Mouse (Mus musculus) intestine, postnatal 0 days (tissue): Measurements from ENCODE around the gene Fam72a. TPM values are rescaled to one million over a fixed set of nuclear protein-coding genes. Genes with fewer than 3 reads are reported as not detected.

Experiments
- ATAC-seq: fragments of 200-750 bp; cut with Nextera tagmentation; 2 replicates; pipeline ENCODE4 v1.8.0; 2017; ENCODE audit warnings: mild to moderate bottlenecking, moderate TSS enrichment, moderate library complexity
- H3K27ac ChIP-seq: fragments of 300-500 bp; sonication (generic); 2 replicates; pipeline ENCODE4 v1.5.1; 2014; ENCODE audit warnings: mild to moderate bottlenecking, low read depth, low read length, moderate library complexity
- H3K27me3 ChIP-seq: fragments of 300-500 bp; sonication (generic); replicated peaks from 2 replicates; pipeline ENCODE4 v1.6.1; 2014; ENCODE audit warnings: low read length, mixed read lengths; ENCODE audit not compliant: control insufficient read depth, insufficient read depth
- H3K36me3 ChIP-seq: fragments of 300-500 bp; sonication (generic); 2 replicates; pipeline ENCODE4 v1.6.1; 2014; ENCODE audit warnings: mild to moderate bottlenecking, moderate library complexity; ENCODE audit not compliant: control insufficient read depth, insufficient read depth
- H3K4me1 ChIP-seq: fragments of 300-500 bp; sonication (generic); replicated peaks from 2 replicates; pipeline ENCODE4 v1.6.1; 2014; ENCODE audit warnings: antibody characterized with exemption, low read length, mixed read lengths; ENCODE audit not compliant: control insufficient read depth, insufficient read depth
- H3K4me2 ChIP-seq: fragments of 300-500 bp; sonication (generic); replicated peaks from 2 replicates; pipeline ENCODE4 v1.6.1; 2014; ENCODE audit warnings: low read depth, mild to moderate bottlenecking, moderate library complexity
- H3K4me3 ChIP-seq: fragments of 300-500 bp; sonication (generic); 2 replicates; pipeline ENCODE4 v1.5.1; 2014; ENCODE audit warnings: low read depth, low read length
- H3K9ac ChIP-seq: fragments of 300-500 bp; sonication (generic); 2 replicates; pipeline ENCODE4 v1.6.1; 2014; ENCODE audit warnings: mild to moderate bottlenecking, low read depth, low read length
- H3K9me3 ChIP-seq: fragments of 300-500 bp; sonication (generic); 2 replicates; pipeline ENCODE4 v1.6.1; 2016; ENCODE audit warnings: mixed run types; ENCODE audit not compliant: control insufficient read depth
- CTCF ChIP-seq: sonication (generic); IDR thresholded peaks from 2 replicates; pipeline ENCODE4 v1.5.1; 2016; ENCODE audit warnings: low read depth, mild to moderate bottlenecking, control low read depth, antibody characterized with exemption, moderate library complexity
- WGBS: fragments of 180-500 bp; shearing (Covaris S2); extraction: QIAGEN DNeasy Blood & Tissue Kit; methylation state at CpG from one replicate; pipeline ENCODE4 v1.1.7; 2014; 5-methylcytosine and 5-hydroxymethylcytosine counted together
- polyA plus RNA-seq: library from polyadenylated mRNA; unstranded; fragments of >200 nt; fragmentation: Nextera tagmentation; extraction: Ambion mirVana; gene quantifications from 2 replicates; pipeline ENCODE4 v1.2.1, GENCODE M21; 2015

Gene Fam72a
- polyA plus RNA-seq, 1 experiment from 2014 or later, result 1.1 TPM

GRCm38 (mm10) chr1:131525586-131526271 is 2.0 kb upstream of the Fam72a start:
- H3K9me3 ChIP-seq, result no peaks in the 10 kb centered on the region
- no peak for TF ChIP-seq CTCF
- H3K4me1 ChIP-seq, result peaks cover 3% of the 10 kb centered on the region; the same call in 1 of the 2 replicates
- no peaks in the 10 kb centered on the region for H3K27me3 ChIP-seq
- H3K9ac ChIP-seq, result peak overlapping the region; percentile 74
- H3K36me3 ChIP-seq, result no peaks in the 10 kb centered on the region
- peak overlapping the region; percentile 100 for H3K4me2 ChIP-seq
- no peak for ATAC-seq
- H3K27ac ChIP-seq, result peak overlapping the region; percentile 88; the same call in 1 of the 2 replicates
- peak overlapping the region; percentile 60 for H3K4me3 ChIP-seq
- under 1% methylated on average over 41 of the region's 41 CpGs for WGBS

- Histone ChIP-seq H3K9ac (peak overlapping the region; percentile 74), H3K4me2 (peak overlapping the region; percentile 100)
- ATAC-seq, result peak; percentile 32
Measured at GRCm38 (mm10) chr1:131526371-131527270, 1.1 kb upstream of the Fam72a start.

DNA sequence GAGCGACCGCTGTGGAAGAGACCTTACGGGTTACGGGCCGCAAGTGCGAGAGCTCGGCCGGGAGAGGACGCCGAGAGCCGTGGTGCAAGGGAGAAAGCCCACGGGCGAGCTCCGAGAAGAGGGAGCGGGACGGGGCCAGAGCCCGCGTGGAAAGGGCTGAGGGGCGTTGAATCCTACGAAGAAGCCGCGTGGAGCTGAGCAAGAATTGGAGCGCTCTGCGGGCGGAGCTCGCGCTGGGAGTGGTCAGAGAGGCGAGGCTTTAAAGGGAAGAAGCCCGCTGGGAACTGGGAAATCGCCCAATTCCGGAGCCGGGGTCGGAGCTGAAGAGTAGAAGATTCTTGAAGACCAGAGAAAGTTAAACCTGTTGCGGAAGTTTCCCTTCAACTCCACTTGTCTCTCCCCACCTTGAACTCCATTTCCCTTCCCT is 391 bp downstream of the Fam72a start:
- WGBS, result under 1% methylated on average over 34 of the region's 34 CpGs
- H3K9ac ChIP-seq, result peak overlapping the region; percentile 41
- no peaks in the 10 kb centered on the region for H3K36me3 ChIP-seq
- TF ChIP-seq CTCF, result no peak
- peak overlapping the region; percentile 51 for H3K27ac ChIP-seq
- H3K4me1 ChIP-seq, result no peaks in the 10 kb centered on the region; the same call in 1 of the 2 replicates
- H3K4me3 ChIP-seq, result peak overlapping the region; percentile 76
- H3K4me2 ChIP-seq, result peak overlapping the region; percentile 98
- no peak for ATAC-seq
- no peaks in the 10 kb centered on the region for H3K9me3 ChIP-seq
- H3K27me3 ChIP-seq, result no peaks in the 10 kb centered on the region

More at GRCm38 (mm10) chr1:131526371-131527270, 1.1 kb upstream of the Fam72a start:
- TF ChIP-seq CTCF, result peak; percentile 61
- WGBS, result under 1% methylated on average over 79 of the region's 81 CpGs
- no peaks in the 10 kb centered on the region for H3K9me3 ChIP-seq
- peak overlapping the region; percentile 60 for H3K4me3 ChIP-seq
- no peaks in the 10 kb centered on the region for H3K36me3 ChIP-seq
- H3K4me1 ChIP-seq, result no peaks in the 10 kb centered on the region; the same call in 1 of the 2 replicates
- peak overlapping the region; percentile 88 for H3K27ac ChIP-seq
- no peaks in the 10 kb centered on the region for H3K27me3 ChIP-seq

DNA sequence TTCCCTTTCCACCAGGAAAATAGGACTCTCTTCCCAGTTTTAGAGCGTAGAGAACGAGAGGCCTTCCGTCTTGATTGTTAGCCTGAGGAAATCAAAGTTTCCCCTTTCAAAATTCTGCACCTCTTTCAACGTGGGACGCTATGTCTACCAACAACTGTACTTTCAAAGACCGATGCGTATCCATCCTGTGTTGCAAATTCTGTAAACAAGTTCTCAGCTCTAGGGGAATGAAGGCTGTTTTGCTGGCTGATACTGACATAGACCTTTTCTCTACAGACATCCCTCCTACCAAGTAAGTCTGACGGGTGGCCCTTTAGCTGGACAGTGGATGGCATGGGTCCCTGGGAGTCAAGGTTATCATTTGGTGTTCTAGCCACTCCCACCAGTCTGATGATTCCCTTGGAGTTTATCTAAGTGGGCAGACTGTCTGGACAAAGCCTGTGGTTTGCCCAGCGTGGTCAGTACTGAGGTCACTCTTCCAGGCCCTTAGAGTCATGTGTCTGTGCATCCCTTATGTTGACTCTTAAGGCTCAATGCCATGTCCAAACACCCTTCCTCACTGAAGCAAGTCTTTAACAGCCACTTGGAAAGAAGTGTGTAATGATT is 961 bp downstream of the Fam72a start:
- Histone ChIP-seq H3K9me3 (no peaks in the 10 kb centered on the region), H3K4me2 (peak overlapping the region; percentile 98), H3K4me1 (no peaks in the 10 kb centered on the region; the same call in 1 of the 2 replicates), H3K9ac (peak overlapping the region; percentile 41; the same call in 1 of the 2 replicates), H3K4me3 (peak overlapping the region; percentile 76), H3K27me3 (no peaks in the 10 kb centered on the region), H3K27ac (0 out of 2 replicates have a peak overlapping the region, but pooled peaks have one; percentile 51), H3K36me3 (no peaks in the 10 kb centered on the region)
- ATAC-seq, result no peak
- no peak for TF ChIP-seq CTCF
- WGBS, result under 1% methylated on average over 9 of the region's 9 CpGs

DNA sequence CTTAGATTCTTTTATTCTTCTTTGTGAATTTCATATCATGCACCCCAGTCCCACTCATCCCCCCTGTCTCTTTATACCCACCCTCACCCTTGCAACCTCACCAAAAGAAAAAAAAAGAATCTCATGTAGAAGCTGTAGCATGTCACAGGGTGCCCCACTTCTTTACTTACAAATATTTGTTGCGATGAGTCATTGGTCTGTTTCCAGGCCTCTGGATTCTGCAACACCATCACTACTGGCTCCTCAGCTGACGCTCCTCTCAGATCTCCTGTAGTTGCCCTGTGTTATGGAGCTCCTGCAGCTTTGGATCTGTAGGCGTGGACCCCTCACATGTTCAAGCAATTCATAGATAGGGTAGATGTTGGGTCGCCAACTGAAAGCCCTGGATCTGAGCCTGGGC is 12.1 kb downstream of the Fam72a start:
- H3K4me2 ChIP-seq, result no peak overlapping the region
- no peaks in the 10 kb centered on the region for H3K36me3 ChIP-seq
- ATAC-seq, result no peak
- 92% methylated on average over 4 of the region's 4 CpGs for WGBS
- no peak overlapping the region for H3K9ac ChIP-seq
- no peaks in the 10 kb centered on the region for H3K9me3 ChIP-seq
- H3K27ac ChIP-seq, result no peak overlapping the region
- no peak overlapping the region for H3K4me3 ChIP-seq
- H3K4me1 ChIP-seq, result 0 out of 2 replicates have a peak, but pooled peaks cover 2% of the 10 kb centered on the region
- H3K27me3 ChIP-seq, result no peaks in the 10 kb centered on the region
- TF ChIP-seq CTCF, result no peak
